Mouse (Mus musculus): Measurements from ENCODE around the gene Ercc6. TPM values are rescaled to one million over a fixed set of nuclear protein-coding genes. Genes with fewer than 3 reads are reported as not detected.

The Ercc6 gene
- polyA plus RNA-seq, 1 experiment: 18.4 TPM

- Histone ChIP-seq H3K4me1 (ENCODE audit: control insufficient read depth, insufficient read depth, low read length) (peaks cover 10% of the 10 kb centered on the region), H3K27ac (ENCODE audit: insufficient read depth, low read length) (no peak overlapping the region), H3K4me3 (ENCODE audit: insufficient read depth, low read length) (no peak overlapping the region)
- TF ChIP-seq POLR2A (IDR thresholded peaks at IDR 0.05; ENCODE audit: low read depth, low read length) (no peak), CTCF (IDR thresholded peaks at IDR 0.05; ENCODE audit: borderline replicate concordance, insufficient read depth, low read length) (no peak)
These were observed 18.1 kb downstream of the Ercc6 start for GRCm38 (mm10) chr14:32531371-32531770.

- H3K4me1 ChIP-seq (ENCODE audit: control insufficient read depth, insufficient read depth, low read length): peaks cover 10% of the 10 kb centered on the region
- H3K27ac ChIP-seq (ENCODE audit: insufficient read depth, low read length): no peak overlapping the region
- no peak overlapping the region for H3K4me3 ChIP-seq (ENCODE audit: insufficient read depth, low read length)
- no peak for TF ChIP-seq POLR2A (IDR thresholded peaks at IDR 0.05; ENCODE audit: low read depth, low read length)
- no peak for TF ChIP-seq CTCF (IDR thresholded peaks at IDR 0.05; ENCODE audit: borderline replicate concordance, insufficient read depth, low read length)
These were observed 19.2 kb downstream of the Ercc6 start for GRCm38 (mm10) chr14:32532381-32533147.

GRCm38 (mm10) chr14:32533148-32533520, 19.8 kb downstream of the Ercc6 start:
- TF ChIP-seq POLR2A (IDR thresholded peaks at IDR 0.05; ENCODE audit: low read depth, low read length) (no peak), CTCF (IDR thresholded peaks at IDR 0.05; ENCODE audit: borderline replicate concordance, insufficient read depth, low read length) (no peak)
- no peak overlapping the region for H3K27ac ChIP-seq (ENCODE audit: insufficient read depth, low read length)
- H3K4me3 ChIP-seq (ENCODE audit: insufficient read depth, low read length): no peak overlapping the region
- H3K4me1 ChIP-seq (ENCODE audit: control insufficient read depth, insufficient read depth, low read length): peaks cover 10% of the 10 kb centered on the region

DNA sequence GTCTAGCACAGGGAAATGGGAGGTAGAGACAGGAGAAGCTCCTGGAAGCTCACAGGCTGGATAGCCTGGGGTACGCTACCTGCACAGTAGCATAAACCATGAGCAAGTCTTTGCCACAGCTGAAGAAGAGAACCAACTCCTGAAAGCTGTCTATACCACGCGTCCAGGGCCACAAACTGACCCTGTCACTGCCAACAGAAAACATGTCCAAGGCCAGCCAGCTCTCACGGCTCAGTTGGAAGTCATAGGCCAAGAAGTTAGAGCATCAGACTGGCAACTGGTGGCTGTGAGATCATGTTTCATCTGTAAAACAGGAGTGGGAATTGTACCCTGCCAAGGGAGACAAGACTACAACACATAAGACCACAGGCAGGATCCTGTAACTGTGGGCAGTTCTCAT, 20.3 kb downstream of the Ercc6 start:
- H3K4me1 ChIP-seq (ENCODE audit: control insufficient read depth, insufficient read depth, low read length): peaks cover 10% of the 10 kb centered on the region
- H3K4me3 ChIP-seq (ENCODE audit: insufficient read depth, low read length): no peak overlapping the region
- TF ChIP-seq POLR2A (IDR thresholded peaks at IDR 0.05; ENCODE audit: low read depth, low read length) (no peak), CTCF (IDR thresholded peaks at IDR 0.05; ENCODE audit: borderline replicate concordance, insufficient read depth, low read length) (no peak)
- no peak overlapping the region for H3K27ac ChIP-seq (ENCODE audit: insufficient read depth, low read length)

- H3K27ac ChIP-seq (ENCODE audit: insufficient read depth, low read length): no peak overlapping the region
- TF ChIP-seq POLR2A (IDR thresholded peaks at IDR 0.05; ENCODE audit: low read depth, low read length) (no peak), CTCF (IDR thresholded peaks at IDR 0.05; ENCODE audit: borderline replicate concordance, insufficient read depth, low read length) (no peak)
- H3K4me1 ChIP-seq (ENCODE audit: control insufficient read depth, insufficient read depth, low read length): peaks cover 10% of the 10 kb centered on the region
- H3K4me3 ChIP-seq (ENCODE audit: insufficient read depth, low read length): no peak overlapping the region
These were observed 20.8 kb downstream of the Ercc6 start for GRCm38 (mm10) chr14:32534137-32534536.

GRCm38 (mm10) chr14:32536763-32537162, 23.4 kb downstream of the Ercc6 start:
- no peak for TF ChIP-seq CTCF (IDR thresholded peaks at IDR 0.05; ENCODE audit: borderline replicate concordance, insufficient read depth, low read length)
- TF ChIP-seq POLR2A (IDR thresholded peaks at IDR 0.05; ENCODE audit: low read depth, low read length): no peak
- no peak overlapping the region for H3K27ac ChIP-seq (ENCODE audit: insufficient read depth, low read length)

GRCm38 (mm10) chr14:32538115-32538514, 24.8 kb downstream of the Ercc6 start:
- TF ChIP-seq POLR2A (IDR thresholded peaks at IDR 0.05; ENCODE audit: low read depth, low read length) (no peak), CTCF (IDR thresholded peaks at IDR 0.05; ENCODE audit: borderline replicate concordance, insufficient read depth, low read length) (no peak)
- H3K4me1 ChIP-seq (ENCODE audit: control insufficient read depth, insufficient read depth, low read length): peaks cover 4% of the 10 kb centered on the region; the same call in 1 of the 2 replicates
- H3K27ac ChIP-seq (ENCODE audit: insufficient read depth, low read length): no peak overlapping the region
- no peak overlapping the region for H3K4me3 ChIP-seq (ENCODE audit: insufficient read depth, low read length)

More at GRCm38 (mm10) chr14:32536763-32537162, 23.4 kb downstream of the Ercc6 start:
- peaks cover 8% of the 10 kb centered on the region for H3K4me1 ChIP-seq (ENCODE audit: control insufficient read depth, insufficient read depth, low read length)
- H3K4me3 ChIP-seq (ENCODE audit: insufficient read depth, low read length): no peak overlapping the region

- Histone ChIP-seq H3K4me1 (ENCODE audit: control insufficient read depth, insufficient read depth, low read length) (no peaks in the 10 kb centered on the region), H3K27ac (ENCODE audit: insufficient read depth, low read length) (no peak overlapping the region), H3K4me3 (ENCODE audit: insufficient read depth, low read length) (no peak overlapping the region)
- TF ChIP-seq POLR2A (IDR thresholded peaks at IDR 0.05; ENCODE audit: low read depth, low read length) (no peak), CTCF (IDR thresholded peaks at IDR 0.05; ENCODE audit: borderline replicate concordance, insufficient read depth, low read length) (no peak)
These were observed 29.8 kb downstream of the Ercc6 start for GRCm38 (mm10) chr14:32543075-32543474.

DNA sequence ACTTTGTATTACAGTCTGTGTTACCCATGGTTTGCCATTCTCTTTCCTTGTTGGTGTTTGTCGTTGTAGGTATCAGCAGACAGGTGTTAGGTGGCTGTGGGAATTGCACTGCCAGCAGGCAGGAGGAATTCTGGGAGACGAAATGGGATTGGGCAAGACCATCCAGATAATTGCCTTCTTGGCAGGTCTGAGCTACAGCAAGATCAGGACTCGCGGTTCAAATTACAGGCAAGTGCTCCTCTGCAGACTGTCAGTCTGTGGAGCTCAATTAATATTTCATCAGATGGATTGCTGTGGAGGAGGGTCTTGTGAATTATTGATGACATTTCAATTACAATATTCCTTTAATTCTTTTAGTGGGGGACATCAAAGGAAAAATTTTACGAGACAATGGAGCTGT, 33.4 kb downstream of the Ercc6 start:
- H3K27ac ChIP-seq (ENCODE audit: insufficient read depth, low read length): no peak overlapping the region
- no peak for TF ChIP-seq CTCF (IDR thresholded peaks at IDR 0.05; ENCODE audit: borderline replicate concordance, insufficient read depth, low read length)
- TF ChIP-seq POLR2A (IDR thresholded peaks at IDR 0.05; ENCODE audit: low read depth, low read length): no peak
- no peaks in the 10 kb centered on the region for H3K4me1 ChIP-seq (ENCODE audit: control insufficient read depth, insufficient read depth, low read length)
- H3K4me3 ChIP-seq (ENCODE audit: insufficient read depth, low read length): no peak overlapping the region

DNA sequence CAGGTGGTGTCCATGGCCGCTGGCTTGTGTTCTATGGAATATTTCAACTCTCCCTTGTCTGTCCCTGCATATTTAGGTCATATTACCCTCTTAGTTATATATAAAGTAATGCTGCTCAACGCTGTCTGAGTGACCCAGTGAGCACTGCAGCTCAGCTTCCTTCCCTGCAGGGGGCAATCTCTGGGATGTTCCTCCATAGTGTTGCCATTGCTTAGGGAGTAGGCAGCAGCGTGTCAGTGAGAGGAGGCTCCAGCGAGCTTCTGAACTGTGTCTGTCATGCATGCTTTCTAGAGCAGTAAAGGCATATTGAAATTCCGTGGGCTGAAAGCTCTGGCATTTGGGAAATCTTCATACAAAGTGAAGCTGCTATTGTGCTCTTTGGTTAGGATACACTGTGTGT, 38.5 kb downstream of the Ercc6 start:
- Histone ChIP-seq H3K27ac (ENCODE audit: insufficient read depth, low read length) (no peak overlapping the region), H3K4me1 (ENCODE audit: control insufficient read depth, insufficient read depth, low read length) (no peaks in the 10 kb centered on the region), H3K4me3 (ENCODE audit: insufficient read depth, low read length) (no peak overlapping the region)
- TF ChIP-seq CTCF (IDR thresholded peaks at IDR 0.05; ENCODE audit: borderline replicate concordance, insufficient read depth, low read length) (no peak), POLR2A (IDR thresholded peaks at IDR 0.05; ENCODE audit: low read depth, low read length) (no peak)

Measured in embryonic fibroblast, embryonic 13.5 days (primary cell).